ENCODE assay signal across 18 mouse cellular contexts in the genomic region with DNA sequence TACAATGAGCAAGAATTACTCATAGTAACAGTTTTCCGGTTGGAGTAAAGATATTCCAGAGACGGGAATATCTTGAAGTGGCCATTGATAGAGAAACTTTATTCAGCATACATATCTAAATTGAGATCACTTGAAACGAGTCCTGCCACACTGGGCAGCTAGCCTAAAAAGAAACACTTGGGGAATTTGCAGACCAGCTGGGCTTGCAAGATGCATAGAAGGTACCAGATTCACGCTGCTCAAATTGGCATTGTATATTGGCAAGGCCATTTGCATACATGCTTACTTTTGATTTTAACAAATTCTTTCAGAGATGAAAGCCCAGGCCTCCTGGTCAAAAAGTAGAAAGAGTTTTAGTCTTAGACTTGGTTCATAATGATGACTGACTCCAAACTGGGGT.
A peak's percentile ranks its signal among the peaks of the same experiment; 100 is the strongest.
DNase-seq lines count a peak whose midpoint lies in the region; ATAC-seq lines count a peak whose summit lies in the region.
"Had no signal": no experiment of that assay in that cellular context is flagged by ENCODE, and none has a peak within 500 bp of the region (broad histone marks: within the 10 kb centered on the region; RNA-seq: fewer than 3 reads in every experiment).

No protein-coding gene starts in this region.

- H3K9ac ChIP-seq in heart, embryonic 11.5 days (ENCODE audit: low read depth, low read length): no peak overlapping the region
- H3K9ac ChIP-seq: embryonic facial prominence, embryonic 15.5 days; hindbrain, embryonic 12.5 days; midbrain, embryonic 13.5 days had no signal

- no peaks in the 10 kb centered on the region for H3K36me3 ChIP-seq in heart, embryonic 11.5 days (ENCODE audit: control insufficient read depth, insufficient read depth, low read length)
- H3K36me3 ChIP-seq: midbrain, embryonic 13.5 days had no signal

- no peak overlapping the region for H3K4me3 ChIP-seq in heart, embryonic 11.5 days (ENCODE audit: low read depth, low read length)
- H3K4me3 ChIP-seq: embryonic facial prominence, embryonic 15.5 days; hindbrain, embryonic 12.5 days; midbrain, embryonic 13.5 days had no signal

- no peaks in the 10 kb centered on the region for H3K9me3 ChIP-seq in heart, embryonic 11.5 days (replicated peaks; ENCODE audit: control insufficient read depth, low read length)
- H3K9me3 ChIP-seq: embryonic facial prominence, embryonic 15.5 days; hindbrain, embryonic 12.5 days; midbrain, embryonic 13.5 days had no signal

- no peaks in the 10 kb centered on the region; the same call in 1 of the 2 replicates for H3K27me3 ChIP-seq in heart, embryonic 11.5 days (ENCODE audit: control insufficient read depth, insufficient read depth, low read length)
- H3K27me3 ChIP-seq: embryonic facial prominence, embryonic 15.5 days; hindbrain, embryonic 12.5 days; midbrain, embryonic 13.5 days had no signal

- DNase-seq in cerebellum, adult 9-11 months: peak; percentile 24
- DNase-seq in cerebellum, adult 11-12 months: no peak
- peak; percentile 39 for DNase-seq in layer of hippocampus, adult 11-12 months (ENCODE audit: low spot score)
- no peak for DNase-seq in layer of hippocampus, postnatal 10 days (ENCODE audit: low spot score in 2 of 2)
- DNase-seq in Muller cell, postnatal 12 days (ENCODE audit: inconsistent ontology term): peak; percentile 25
- DNase-seq in right cerebral cortex, adult 2 months (ENCODE audit: low spot score in 2 of 2): peak; percentile 45 to 48
- no peak for DNase-seq in heart, adult 9 months (ENCODE audit: low spot score in 2 of 2)
- DNase-seq: adrenal gland, adult 2 months; B cell, adult 2 months; liver; lung, adult 18-20 months had no signal

- no peak overlapping the region for H3K27ac ChIP-seq in heart, embryonic 11.5 days (ENCODE audit: low read depth, low read length)
- H3K27ac ChIP-seq: hindbrain, embryonic 12.5 days; kidney, postnatal 0 days; macrophage; midbrain, embryonic 13.5 days had no signal

- WGBS in heart, embryonic 11.5 days (ENCODE audit: insufficient replicate concordance): 75% methylated on average over 4 of the region's 4 CpGs

- no peaks in the 10 kb centered on the region for H3K4me1 ChIP-seq in heart, embryonic 11.5 days (ENCODE audit: control insufficient read depth, insufficient read depth, low read length)
- H3K4me1 ChIP-seq: midbrain, embryonic 13.5 days had no signal

- ATAC-seq in heart, embryonic 11.5 days (replicated peaks; ENCODE audit: insufficient number of reproducible peaks, low FRiP score, low TSS enrichment): no peak
- ATAC-seq: intestine, embryonic 16.5 days; midbrain, embryonic 13.5 days had no signal

- no peak overlapping the region for H3K4me2 ChIP-seq in heart, embryonic 11.5 days
- H3K4me2 ChIP-seq: embryonic facial prominence, embryonic 15.5 days; hindbrain, embryonic 12.5 days; midbrain, embryonic 13.5 days had no signal

Comparison
In these comparisons a context has a peak if more than half of its experiments do, and no peak if none do; other contexts are left out.
1. DNase-seq: peak in cerebellum, adult 9-11 months (single experiment), layer of hippocampus, adult 11-12 months (single experiment), Muller cell, postnatal 12 days (single experiment) and right cerebral cortex, adult 2 months (2 of 2); none in cerebellum, adult 11-12 months (single experiment), layer of hippocampus, postnatal 10 days (0 of 2) and heart, adult 9 months (0 of 2).